Mouse (Mus musculus) small intestine, adult 2 months (tissue): Measurements from ENCODE around the gene Tcap.

Experiments used
- CTCF ChIP-seq: fragments of 200-500 bp; IDR thresholded peaks from 2 replicates; pipeline ENCODE4 v1.5.1; 2012; ENCODE audit warnings: low read depth, mild to moderate bottlenecking, control low read depth, inconsistent platforms, low read length, moderate library complexity, mixed read lengths; ENCODE audit not compliant: insufficient replicate concordance, insufficient read length; ENCODE audit errors: extremely low read depth
- POLR2A ChIP-seq: fragments of 200-500 bp; IDR thresholded peaks from 2 replicates; pipeline ENCODE4 v1.6.1; 2012; ENCODE audit warnings: low read depth, mild to moderate bottlenecking, control low read depth, inconsistent platforms, low read length, moderate library complexity

GRCm38 (mm10) chr11:98364410-98364809 lies 19.2 kb upstream of the Tcap start:
- TF ChIP-seq CTCF, result no peak
- no peak for TF ChIP-seq POLR2A
